Mouse (Mus musculus): ENCODE data around the gene Smg9. TPM values are rescaled to one million over a fixed set of nuclear protein-coding genes. Genes with fewer than 3 reads are reported as not detected.
"Not testable (repeated sequence)": the region's sequence is repeated elsewhere in the genome, so short reads cannot be mapped to it uniquely, and the experiment has no call there.

Gene Smg9
- polyA plus RNA-seq, 1 experiment from 2014 or later: 29.0 TPM

DNA sequence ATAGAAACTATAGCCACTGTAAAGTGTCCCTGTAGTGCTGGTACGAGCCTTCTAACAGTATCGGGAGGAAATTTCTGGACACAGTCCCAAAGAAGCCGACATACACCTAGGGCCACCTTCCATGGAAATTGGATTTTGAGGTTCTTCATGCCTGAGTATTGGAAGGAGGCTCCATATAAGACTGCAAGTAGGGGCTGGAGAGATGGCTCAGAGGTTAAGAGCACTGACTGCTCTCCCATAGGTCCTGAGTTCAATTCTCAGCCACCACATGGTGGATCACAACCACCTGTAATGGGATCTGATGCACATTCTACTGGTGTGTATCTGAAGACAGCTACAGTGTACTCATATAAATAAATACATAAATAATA, 648 bp downstream of the Smg9 start:
- no peak for DNase-seq (ENCODE audit: low spot score)
- WGBS: 24% methylated on average over 3 of the region's 3 CpGs
- Histone ChIP-seq H3K4me3 (peak overlapping the region; percentile 66), H3K4me1 (peaks cover 20% of the 10 kb centered on the region), H3K9me3 (replicated peaks) (peaks cover 10% of the 10 kb centered on the region), H3K27ac (replicated peaks) (peak overlapping the region; percentile 93), H3K27me3 (ENCODE audit: low read depth, poor library complexity, severe bottlenecking) (no peaks in the 10 kb centered on the region), H3K36me3 (peaks cover 42% of the 10 kb centered on the region)

DNA sequence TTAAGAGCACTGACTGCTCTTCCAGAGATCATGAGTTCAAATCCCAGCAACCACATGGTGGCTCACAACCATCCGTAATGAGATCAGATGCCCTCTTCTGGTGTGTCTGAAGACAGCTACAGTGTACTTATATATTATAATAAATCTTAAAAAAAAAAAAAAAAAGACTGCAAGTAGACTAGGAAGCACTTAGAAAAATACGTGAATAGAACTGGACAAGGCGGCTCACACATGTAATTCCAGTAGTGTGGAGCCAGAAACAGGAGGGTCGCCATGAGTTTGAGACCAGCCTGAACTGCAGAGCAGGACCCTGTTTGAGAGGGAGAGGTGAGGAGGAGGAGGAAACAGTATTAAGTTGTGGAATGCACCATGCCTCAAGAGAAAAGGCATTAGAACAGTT, 1.1 kb downstream of the Smg9 start:
- H3K27me3 ChIP-seq (ENCODE audit: low read depth, poor library complexity, severe bottlenecking); H3K9me3 ChIP-seq (replicated peaks); DNase-seq (ENCODE audit: low spot score); H3K27ac ChIP-seq (replicated peaks): not testable (repeated sequence)
- H3K4me3 ChIP-seq: peak overlapping the region; percentile 66
- H3K4me1 ChIP-seq: peaks cover 20% of the 10 kb centered on the region
- peaks cover 46% of the 10 kb centered on the region for H3K36me3 ChIP-seq
- 91% methylated on average over 4 of the region's 4 CpGs for WGBS

DNA sequence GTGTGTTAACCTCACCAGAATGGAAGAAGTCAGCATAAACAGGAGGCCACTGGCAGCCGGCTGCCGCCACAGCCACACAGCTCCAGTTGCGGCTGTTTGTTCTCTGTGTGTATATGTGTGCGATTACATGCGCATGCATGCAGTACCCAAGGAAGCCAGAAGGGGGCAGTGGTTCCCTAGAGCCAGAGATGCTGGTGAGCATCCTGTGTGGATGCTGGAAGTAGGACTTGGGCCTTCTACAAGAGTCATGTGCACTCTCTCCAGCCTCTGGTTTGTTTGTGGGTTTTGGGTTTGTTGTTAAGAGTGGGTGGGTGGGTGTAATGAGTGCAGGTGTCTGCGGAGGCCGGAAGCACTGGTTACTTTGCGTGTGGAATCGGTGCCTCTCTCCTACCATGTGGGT, 3.4 kb downstream of the Smg9 start:
- DNase-seq (ENCODE audit: low spot score): no peak
- H3K27me3 ChIP-seq (ENCODE audit: low read depth, poor library complexity, severe bottlenecking): no peaks in the 10 kb centered on the region
- WGBS: 94% methylated on average over 9 of the region's 9 CpGs
- H3K27ac ChIP-seq (replicated peaks): no peak overlapping the region
- no peak overlapping the region for H3K4me3 ChIP-seq
- H3K4me1 ChIP-seq: peaks cover 20% of the 10 kb centered on the region
- H3K36me3 ChIP-seq: peaks cover 66% of the 10 kb centered on the region
- peaks cover 10% of the 10 kb centered on the region for H3K9me3 ChIP-seq (replicated peaks)

DNA sequence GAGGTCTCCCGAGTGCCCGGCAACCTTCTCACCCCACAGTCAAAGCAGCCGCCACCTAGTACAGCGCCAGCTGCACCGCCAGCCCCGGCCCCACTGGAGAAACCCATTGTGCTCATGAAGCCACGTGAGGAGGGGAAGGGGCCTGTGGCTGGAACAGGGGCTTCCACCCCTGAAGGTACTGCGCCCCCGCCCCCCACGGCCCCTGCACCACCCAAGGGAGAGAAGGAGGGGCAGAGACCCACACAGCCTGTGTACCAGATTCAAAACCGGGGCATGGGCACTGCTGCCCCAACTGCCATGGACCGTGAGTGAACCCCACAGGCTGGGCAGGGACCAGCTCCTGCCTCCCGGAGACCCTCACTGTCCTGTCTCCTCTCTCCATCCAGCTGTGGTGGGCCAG, 6.2 kb downstream of the Smg9 start:
- Histone ChIP-seq H3K27me3 (ENCODE audit: low read depth, poor library complexity, severe bottlenecking) (no peaks in the 10 kb centered on the region), H3K4me3 (no peak overlapping the region), H3K36me3 (peaks cover 82% of the 10 kb centered on the region), H3K9me3 (replicated peaks) (peaks cover 10% of the 10 kb centered on the region), H3K4me1 (peaks cover 10% of the 10 kb centered on the region), H3K27ac (replicated peaks) (no peak overlapping the region)
- no peak for DNase-seq (ENCODE audit: low spot score)
- WGBS: 93% methylated on average over 13 of the region's 13 CpGs

DNA sequence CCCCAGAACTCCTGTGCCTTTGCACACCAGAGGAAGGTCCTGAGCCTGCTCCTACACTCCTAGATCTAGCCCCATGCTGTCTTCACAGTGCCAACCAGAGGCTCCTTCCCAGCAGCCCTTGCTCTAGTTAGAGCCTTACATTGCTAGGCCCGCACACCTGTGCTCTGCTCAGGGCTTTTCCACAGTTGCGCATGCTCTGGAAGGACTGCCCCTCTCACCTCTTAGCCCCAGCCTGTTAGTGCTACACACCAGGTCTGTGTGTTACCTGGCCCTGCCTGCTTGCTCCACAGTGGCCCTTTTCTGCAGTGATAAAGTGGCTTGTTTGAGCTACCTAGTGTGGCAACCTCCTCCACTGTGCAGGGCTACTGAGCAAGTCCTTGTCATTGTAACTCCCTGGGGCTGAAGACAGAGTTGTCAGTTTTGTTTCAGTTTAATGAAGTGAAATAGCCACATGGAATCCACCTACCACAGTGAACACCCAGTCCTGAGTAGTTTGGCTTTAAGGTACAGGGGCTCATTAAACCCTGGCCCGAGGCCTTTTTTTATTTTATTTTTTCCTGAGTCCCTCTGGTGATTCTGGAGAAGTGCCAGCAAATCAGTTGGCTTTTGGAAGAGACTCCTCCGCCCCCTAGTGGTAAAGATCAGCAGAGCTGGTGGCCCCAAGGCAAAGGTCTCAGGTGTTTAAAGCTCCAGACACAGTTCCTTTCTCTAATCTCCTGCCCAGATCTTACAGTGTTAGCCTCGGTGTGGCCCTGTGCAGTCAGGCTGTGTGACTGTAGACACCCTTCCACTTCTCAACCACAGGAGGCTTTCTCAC, 7.3 kb downstream of the Smg9 start:
- Histone ChIP-seq H3K9me3 (replicated peaks) (peaks cover 10% of the 10 kb centered on the region), H3K27ac (replicated peaks) (no peak overlapping the region), H3K36me3 (peaks cover 76% of the 10 kb centered on the region), H3K4me1 (no peaks in the 10 kb centered on the region), H3K4me3 (no peak overlapping the region), H3K27me3 (ENCODE audit: low read depth, poor library complexity, severe bottlenecking) (no peaks in the 10 kb centered on the region)
- DNase-seq (ENCODE audit: low spot score): peak; percentile 56
- WGBS: 54% methylated on average over 5 of the region's 5 CpGs

DNA sequence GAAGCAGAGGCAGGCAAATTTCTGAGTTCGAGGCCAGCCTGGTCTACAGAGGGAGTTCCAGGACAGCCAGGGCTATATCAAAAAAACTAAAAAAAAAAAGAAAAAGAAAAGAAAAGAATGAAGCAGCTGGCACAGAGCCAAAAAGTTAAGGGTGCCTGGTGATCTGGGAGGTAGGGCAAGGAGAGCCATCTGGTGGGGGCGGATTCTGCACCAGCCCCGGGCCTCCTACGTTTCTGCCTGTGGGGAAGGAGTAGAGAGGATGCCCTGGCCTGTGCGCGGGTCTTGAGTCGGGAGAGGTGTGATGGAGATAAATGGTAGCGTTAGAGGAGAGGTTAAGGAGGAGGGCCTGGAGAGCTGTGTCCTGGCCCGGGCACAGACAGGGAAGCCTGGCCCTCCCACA, 8.8 kb downstream of the Smg9 start:
- no peak overlapping the region for H3K4me3 ChIP-seq
- no peaks in the 10 kb centered on the region for H3K27me3 ChIP-seq (ENCODE audit: low read depth, poor library complexity, severe bottlenecking)
- H3K27ac ChIP-seq (replicated peaks): no peak overlapping the region
- 96% methylated on average over 9 of the region's 9 CpGs for WGBS
- DNase-seq (ENCODE audit: low spot score): no peak
- no peaks in the 10 kb centered on the region for H3K4me1 ChIP-seq
- peaks cover 73% of the 10 kb centered on the region for H3K36me3 ChIP-seq
- 0 out of 2 replicates have a peak, but pooled peaks cover 2% of the 10 kb centered on the region for H3K9me3 ChIP-seq (replicated peaks)

DNA sequence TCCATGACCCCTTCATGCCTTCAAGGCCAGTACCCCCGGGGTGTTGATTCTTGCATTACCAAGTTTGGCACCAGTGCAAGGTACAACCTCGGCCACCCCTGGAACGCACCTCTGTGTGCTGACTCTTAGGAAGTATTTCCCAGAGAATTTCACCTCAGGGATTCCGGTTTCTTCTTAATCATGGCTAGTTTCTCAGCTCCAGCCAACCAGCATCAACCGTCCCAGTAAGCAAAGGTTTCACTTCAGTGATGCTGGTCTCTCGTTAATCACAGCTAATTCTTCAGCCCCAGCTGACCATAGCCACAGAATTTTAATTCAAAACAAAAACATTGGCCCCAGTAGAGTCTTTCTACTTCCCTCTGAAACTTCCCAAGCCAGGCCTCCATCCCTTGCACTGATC, 10.7 kb downstream of the Smg9 start:
- Histone ChIP-seq H3K4me3 (no peak overlapping the region), H3K36me3 (peaks cover 68% of the 10 kb centered on the region), H3K27ac (replicated peaks) (no peak overlapping the region), H3K4me1 (no peaks in the 10 kb centered on the region), H3K9me3 (replicated peaks) (0 out of 2 replicates have a peak, but pooled peaks cover 2% of the 10 kb centered on the region), H3K27me3 (ENCODE audit: low read depth, poor library complexity, severe bottlenecking) (no peaks in the 10 kb centered on the region)
- DNase-seq (ENCODE audit: low spot score): no peak
- WGBS: 93% methylated on average over 6 of the region's 6 CpGs

DNA sequence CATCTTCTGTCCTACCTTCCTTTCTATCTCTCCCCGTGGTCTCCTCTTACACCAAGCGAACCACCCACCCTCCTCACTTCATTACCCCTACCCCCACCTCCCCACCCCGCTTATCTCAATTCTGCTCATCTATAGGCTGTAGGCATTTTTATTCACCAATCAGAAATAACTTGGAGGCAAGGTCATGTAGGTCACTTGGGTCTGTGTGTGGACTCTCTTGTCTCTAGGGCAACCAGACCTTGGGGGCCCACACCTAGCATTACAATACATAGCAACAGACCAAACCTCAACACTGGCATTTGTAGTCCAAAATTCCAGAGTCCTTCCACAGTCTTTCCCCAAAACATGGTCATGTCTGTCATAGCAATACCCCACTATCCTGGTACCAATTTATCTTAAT, 11.4 kb downstream of the Smg9 start:
- WGBS: 86% methylated on average over 3 of the region's 3 CpGs
- no peak for DNase-seq (ENCODE audit: low spot score)
- H3K27ac ChIP-seq (replicated peaks): no peak overlapping the region
- no peaks in the 10 kb centered on the region for H3K4me1 ChIP-seq
- no peak overlapping the region for H3K4me3 ChIP-seq
- 0 out of 2 replicates have a peak, but pooled peaks cover 2% of the 10 kb centered on the region for H3K9me3 ChIP-seq (replicated peaks)
- H3K36me3 ChIP-seq: peaks cover 68% of the 10 kb centered on the region
- no peaks in the 10 kb centered on the region for H3K27me3 ChIP-seq (ENCODE audit: low read depth, poor library complexity, severe bottlenecking)

DNA sequence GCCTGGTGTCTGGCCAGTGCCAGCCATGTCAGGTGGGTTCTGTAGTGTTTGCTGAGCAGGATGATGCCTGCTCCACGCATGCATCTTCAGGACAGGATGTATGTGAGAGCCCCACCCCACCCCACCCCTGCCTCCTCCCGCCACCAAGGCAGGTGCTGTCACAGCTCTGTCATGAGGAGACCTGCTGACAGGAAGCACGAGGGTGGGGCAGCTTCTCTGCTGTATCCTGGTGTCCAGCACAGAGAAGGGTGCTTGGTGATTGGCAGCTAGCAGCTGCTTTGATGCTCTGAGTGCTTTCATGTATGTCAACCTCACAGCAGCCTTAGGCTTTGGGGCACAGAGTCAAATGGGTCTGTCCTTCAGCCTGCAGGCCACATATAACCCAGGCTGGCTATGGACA, 14.2 kb downstream of the Smg9 start:
- Histone ChIP-seq H3K9me3 (replicated peaks) (0 out of 2 replicates have a peak, but pooled peaks cover 2% of the 10 kb centered on the region), H3K36me3 (peaks cover 59% of the 10 kb centered on the region), H3K27me3 (ENCODE audit: low read depth, poor library complexity, severe bottlenecking) (no peaks in the 10 kb centered on the region), H3K4me1 (peaks cover 11% of the 10 kb centered on the region), H3K27ac (replicated peaks) (no peak overlapping the region), H3K4me3 (no peak overlapping the region)
- no peak for DNase-seq (ENCODE audit: low spot score)
- WGBS: 91% methylated on average over 3 of the region's 3 CpGs

DNA sequence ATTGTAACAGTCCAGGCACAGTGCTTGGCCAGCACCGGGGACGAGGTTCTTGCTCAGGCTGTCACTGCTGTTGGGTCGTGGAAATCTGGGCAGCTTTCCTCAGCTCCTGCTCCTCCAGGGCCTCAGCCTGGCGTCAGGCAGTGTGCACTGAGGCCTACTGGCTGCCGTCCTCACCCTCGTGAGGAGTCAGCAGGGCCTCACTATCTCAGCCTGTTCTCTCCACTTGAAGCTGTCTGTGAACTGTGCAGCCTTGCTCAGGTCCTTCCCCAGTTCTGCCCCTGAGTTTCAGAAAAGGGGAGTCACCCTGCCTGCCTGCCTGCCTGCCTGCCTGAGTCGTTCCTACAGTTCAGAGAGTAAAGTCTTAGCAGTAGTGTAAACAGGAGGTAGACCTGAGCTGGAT, 15.8 kb downstream of the Smg9 start:
- Histone ChIP-seq H3K4me1 (peaks cover 27% of the 10 kb centered on the region), H3K27ac (replicated peaks) (no peak overlapping the region), H3K27me3 (ENCODE audit: low read depth, poor library complexity, severe bottlenecking) (no peaks in the 10 kb centered on the region), H3K4me3 (no peak overlapping the region), H3K9me3 (replicated peaks) (0 out of 2 replicates have a peak, but pooled peaks cover 2% of the 10 kb centered on the region), H3K36me3 (peaks cover 57% of the 10 kb centered on the region)
- 84% methylated on average over 7 of the region's 7 CpGs for WGBS
- DNase-seq (ENCODE audit: low spot score): no peak

DNA sequence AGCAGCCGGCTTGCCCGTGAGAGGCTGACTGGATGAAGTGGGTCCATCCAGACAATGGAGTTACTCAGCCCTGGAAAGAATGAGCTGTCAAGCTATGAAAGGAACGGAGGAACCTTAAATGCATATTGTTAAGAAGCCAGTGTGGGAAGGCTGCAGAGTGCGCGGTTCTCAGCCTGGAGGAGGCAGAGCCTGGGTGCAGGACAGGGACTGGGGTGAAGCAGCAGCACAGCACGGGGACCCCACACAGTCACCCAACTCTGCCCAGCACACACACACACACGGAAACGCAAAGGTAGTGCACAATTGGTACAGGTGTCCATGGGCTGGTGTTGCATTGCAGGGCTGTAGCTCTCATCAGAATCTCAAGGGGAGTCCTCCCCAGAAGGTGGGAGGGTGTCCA, 20.2 kb downstream of the Smg9 start:
- Histone ChIP-seq H3K9me3 (replicated peaks) (no peaks in the 10 kb centered on the region), H3K4me3 (peak overlapping the region; percentile 16; the same call in 1 of the 2 replicates), H3K27ac (replicated peaks) (peak overlapping the region; percentile 83), H3K27me3 (ENCODE audit: low read depth, poor library complexity, severe bottlenecking) (no peaks in the 10 kb centered on the region), H3K36me3 (peaks cover 65% of the 10 kb centered on the region), H3K4me1 (peaks cover 56% of the 10 kb centered on the region)
- DNase-seq (ENCODE audit: low spot score): no peak
- WGBS: 67% methylated on average over 8 of the region's 8 CpGs

DNA sequence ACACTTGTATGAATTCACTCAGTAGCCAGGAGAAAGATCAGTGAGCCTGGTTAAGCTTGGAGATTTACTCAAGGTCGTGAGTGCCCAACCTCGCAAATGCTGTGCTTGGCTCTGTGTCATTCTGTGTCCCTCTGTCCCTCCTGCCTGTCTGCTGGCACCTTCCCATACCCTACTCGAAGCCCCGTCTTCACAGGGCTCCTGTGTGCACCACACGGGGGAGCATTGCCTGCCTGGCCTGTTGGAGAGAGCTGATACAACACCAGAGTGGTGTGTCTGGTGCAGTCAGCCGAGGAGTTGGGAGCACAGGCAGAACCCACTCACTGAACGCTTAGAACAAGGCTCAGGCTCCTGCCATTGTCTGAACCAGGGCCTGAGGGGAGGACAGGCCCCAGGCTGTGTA, 22.2 kb downstream of the Smg9 start:
- peaks cover 54% of the 10 kb centered on the region for H3K4me1 ChIP-seq
- WGBS: 74% methylated on average over 7 of the region's 7 CpGs
- no peak for DNase-seq (ENCODE audit: low spot score)

DNA sequence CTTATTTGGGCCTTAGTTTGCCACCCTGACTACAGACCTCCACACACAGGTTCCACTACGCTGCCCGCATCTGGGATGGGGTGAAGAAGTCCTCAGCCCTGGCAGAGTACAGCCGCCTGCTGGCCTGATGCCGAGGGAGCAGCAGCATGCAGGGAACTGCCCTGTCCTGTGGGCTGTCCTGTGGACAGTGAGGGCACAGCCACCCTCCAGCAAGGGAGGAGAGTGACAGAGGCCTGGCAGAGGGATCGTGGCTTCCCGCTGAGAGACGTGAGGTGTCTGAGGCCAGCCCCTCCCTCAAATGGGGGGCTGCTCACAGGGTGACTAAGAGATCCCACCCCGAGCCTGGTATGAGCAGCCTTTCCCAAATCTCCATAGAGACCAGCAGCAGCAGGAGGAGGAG, 22.8 kb downstream of the Smg9 start:
- Histone ChIP-seq H3K36me3 (peaks cover 40% of the 10 kb centered on the region), H3K4me3 (no peak overlapping the region), H3K27ac (replicated peaks) (peak overlapping the region; percentile 83), H3K27me3 (ENCODE audit: low read depth, poor library complexity, severe bottlenecking) (no peaks in the 10 kb centered on the region), H3K4me1 (peaks cover 53% of the 10 kb centered on the region), H3K9me3 (replicated peaks) (no peaks in the 10 kb centered on the region)
- DNase-seq (ENCODE audit: low spot score): no peak
- 62% methylated on average over 8 of the region's 8 CpGs for WGBS

More for the DNA sequence above, 22.2 kb downstream of the Smg9 start:
- no peak overlapping the region for H3K4me3 ChIP-seq
- peak overlapping the region; percentile 83 for H3K27ac ChIP-seq (replicated peaks)
- H3K36me3 ChIP-seq: peaks cover 46% of the 10 kb centered on the region
- H3K27me3 ChIP-seq (ENCODE audit: low read depth, poor library complexity, severe bottlenecking): no peaks in the 10 kb centered on the region
- H3K9me3 ChIP-seq (replicated peaks): no peaks in the 10 kb centered on the region

All from midbrain, embryonic 10.5 days (tissue).